Comparison of ENCODE assay signal across 20 mouse cellular contexts in genomic region chr1:33701244-33701643, GRCm38 (mm10). TPM values are rescaled to one million over a fixed set of nuclear protein-coding genes. Genes with fewer than 3 reads are reported as not detected.
A peak's percentile ranks its signal among the peaks of the same experiment; 100 is the strongest.
DNase-seq lines count a peak whose midpoint lies in the region; ATAC-seq and TF ChIP-seq lines count a peak whose summit lies in the region.
"Had no signal": no experiment of that assay in that cellular context is flagged by ENCODE, and none has a peak within 500 bp of the region (broad histone marks: within the 10 kb centered on the region; RNA-seq: fewer than 3 reads in every experiment).

No protein-coding gene starts in this region.

- ATAC-seq in forebrain, postnatal 0 days: peak; percentile 53
- ATAC-seq: intestine, embryonic 16.5 days had no signal

- H3K27me3 ChIP-seq in forebrain, postnatal 0 days (ENCODE audit: insufficient read depth, low read length): no peaks in the 10 kb centered on the region
- no peaks in the 10 kb centered on the region for H3K27me3 ChIP-seq in forebrain, embryonic 10.5 days (ENCODE audit: poor library complexity, severe bottlenecking)
- H3K27me3 ChIP-seq: embryonic facial prominence, embryonic 12.5 days; heart, embryonic 15.5 days had no signal

- no peaks in the 10 kb centered on the region for H3K9me3 ChIP-seq in forebrain, postnatal 0 days (ENCODE audit: low read length)
- no peaks in the 10 kb centered on the region for H3K9me3 ChIP-seq in forebrain, embryonic 10.5 days
- H3K9me3 ChIP-seq: embryonic facial prominence, embryonic 12.5 days; heart, embryonic 15.5 days had no signal

- WGBS in forebrain, postnatal 0 days: 43% methylated on average over 3 of the region's 3 CpGs
- WGBS in forebrain, embryonic 10.5 days: 94% methylated on average over 3 of the region's 3 CpGs

- H3K9ac ChIP-seq in forebrain, postnatal 0 days: no peak overlapping the region
- H3K9ac ChIP-seq: embryonic facial prominence, embryonic 12.5 days; heart, embryonic 15.5 days; hindbrain, embryonic 14.5 days had no signal

- TF ChIP-seq POLR2A in brain, embryonic 14.5 days (IDR thresholded peaks at IDR 0.05; ENCODE audit: borderline replicate concordance, extremely low read depth, insufficient read depth, insufficient read length, poor library complexity, severe bottlenecking): no peak

- no peak overlapping the region for H3K4me2 ChIP-seq in forebrain, postnatal 0 days (ENCODE audit: low read depth)
- H3K4me2 ChIP-seq: embryonic facial prominence, embryonic 12.5 days; heart, embryonic 11.5 days; heart, embryonic 15.5 days; hindbrain, embryonic 14.5 days had no signal

- no peaks in the 10 kb centered on the region for H3K4me1 ChIP-seq in forebrain, postnatal 0 days (ENCODE audit: insufficient read depth)
- H3K4me1 ChIP-seq in forebrain, embryonic 10.5 days: no peaks in the 10 kb centered on the region
- H3K4me1 ChIP-seq: embryonic facial prominence, embryonic 12.5 days; heart, embryonic 15.5 days had no signal

- no peak for TF ChIP-seq CTCF in forebrain, postnatal 0 days (IDR thresholded peaks at IDR 0.05; ENCODE audit: low read depth)
- TF ChIP-seq CTCF in layer of hippocampus, adult 2 months (conservative IDR thresholded peaks at IDR 0.05): no peak
- TF ChIP-seq CTCF in brain, embryonic 14.5 days (IDR thresholded peaks at IDR 0.05; ENCODE audit: borderline replicate concordance, extremely low read depth, insufficient read depth, insufficient read length): no peak

- no peak overlapping the region for H3K27ac ChIP-seq in forebrain, postnatal 0 days (ENCODE audit: low read depth, low read length)
- no peak overlapping the region for H3K27ac ChIP-seq in forebrain, embryonic 10.5 days
- H3K27ac ChIP-seq in layer of hippocampus, adult 2 months: no peak overlapping the region
- H3K27ac ChIP-seq: embryonic facial prominence, embryonic 12.5 days; heart, adult 2 months; heart, embryonic 15.5 days; hindbrain, embryonic 14.5 days had no signal

- no peak overlapping the region for H3K4me3 ChIP-seq in forebrain, postnatal 0 days (ENCODE audit: low read depth, low read length)
- no peak overlapping the region for H3K4me3 ChIP-seq in forebrain, embryonic 10.5 days
- H3K4me3 ChIP-seq in layer of hippocampus, adult 2 months: no peak overlapping the region
- H3K4me3 ChIP-seq: embryonic facial prominence, embryonic 12.5 days; heart, adult 2 months; heart, embryonic 15.5 days had no signal

- peak; percentile 58 for DNase-seq in forebrain, postnatal 0 days
- DNase-seq in forebrain, embryonic 10.5 days (ENCODE audit: extremely low spot score, low spot score): no peak
- peak; percentile 10 to 50 for DNase-seq in layer of hippocampus, adult 2 months (ENCODE audit: low spot score in 2 of 2)
- DNase-seq in layer of hippocampus, adult 8-10 months (ENCODE audit: low spot score in 2 of 2): no peak
- peak; percentile 68 for DNase-seq in brain, adult 2 months (ENCODE audit: low read depth, low spot score)
- peak; percentile 62 for DNase-seq in brain, embryonic 14.5 days (ENCODE audit: low read depth)
- DNase-seq in ovary, postnatal 14 days (ENCODE audit: low spot score): no peak
- DNase-seq: adrenal gland, adult 2 months; adrenal gland, postnatal 36 days; cerebellum, adult 11-12 months; cerebellum, adult 9-10 months; cerebellum, postnatal 25 days; gastrocnemius, postnatal 14 days; heart, adult 2 months; heart, postnatal 14 days had no signal

- H3K36me3 ChIP-seq in forebrain, postnatal 0 days (ENCODE audit: insufficient read depth): no peaks in the 10 kb centered on the region
- no peaks in the 10 kb centered on the region for H3K36me3 ChIP-seq in forebrain, embryonic 10.5 days (replicated peaks)
- H3K36me3 ChIP-seq: embryonic facial prominence, embryonic 12.5 days; heart, embryonic 15.5 days had no signal

RNA-seq across cellular contexts. Expression of gene Rab23, which starts 18.4 kb away (rescaled TPM):
- total RNA-seq in forebrain, postnatal 0 days (2014; rRNA removed): 9.0 and 13.8 TPM in 2 replicates
- polyA plus RNA-seq in forebrain, postnatal 0 days (2015; fragmentation: Nextera tagmentation; extraction: Ambion mirVana): 21.1 and 25.4 TPM in 2 replicates
- 31.1 and 34.8 TPM in 2 replicates for polyA plus RNA-seq in forebrain, embryonic 10.5 days (2016; fragmentation: Nextera tagmentation; extraction: Ambion mirVana)
- 10 to 100 TPM; 22.6 to 28.4 TPM for total RNA-seq in layer of hippocampus, adult 2 months (2021)
- total RNA-seq in layer of hippocampus, adult 8-10 months (2022): 10 to 100 TPM; 28.1 to 35.6 (median 33.3) TPM
- polyA plus RNA-seq in brain, embryonic 14.5 days (2012; rRNA removed): 17.1 and 19.8 TPM in 2 replicates

RNA-seq across cellular contexts. Expression of gene Prim2, which starts 31.6 kb away (rescaled TPM):
- 26.9 and 33.4 TPM in 2 replicates for total RNA-seq in forebrain, postnatal 0 days (2014; rRNA removed)
- 17.8 and 18.3 TPM in 2 replicates for polyA plus RNA-seq in forebrain, postnatal 0 days (2015; fragmentation: Nextera tagmentation; extraction: Ambion mirVana)
- 61.3 and 61.5 TPM in 2 replicates for polyA plus RNA-seq in forebrain, embryonic 10.5 days (2016; fragmentation: Nextera tagmentation; extraction: Ambion mirVana)
- 1 to 10 TPM; 5.5 to 5.8 TPM for total RNA-seq in layer of hippocampus, adult 2 months (2021)
- 1 to 10 TPM; 5.0 to 7.4 (median 6.9) TPM for total RNA-seq in layer of hippocampus, adult 8-10 months (2022)
- polyA plus RNA-seq in brain, embryonic 14.5 days (2012; rRNA removed): 22.4 and 26.5 TPM in 2 replicates

RNA-seq across cellular contexts. Expression of gene Bag2, which starts 56.4 kb away (rescaled TPM):
- 26.5 and 33.1 TPM in 2 replicates for total RNA-seq in forebrain, postnatal 0 days (2014; rRNA removed)
- polyA plus RNA-seq in forebrain, postnatal 0 days (2015; fragmentation: Nextera tagmentation; extraction: Ambion mirVana): 27.6 and 29.0 TPM in 2 replicates
- polyA plus RNA-seq in forebrain, embryonic 10.5 days (2016; fragmentation: Nextera tagmentation; extraction: Ambion mirVana): 51.8 and 52.3 TPM in 2 replicates
- total RNA-seq in layer of hippocampus, adult 2 months (2021): 10 to 100 TPM in 1 of 2 experiments, 1 to 10 TPM in 1; 9.8 to 10.1 TPM
- total RNA-seq in layer of hippocampus, adult 8-10 months (2022): 10 to 100 TPM in 2 of 4 experiments, 1 to 10 TPM in 2; 8.5 to 10.5 (median 9.5) TPM
- 15.5 and 18.5 TPM in 2 replicates for polyA plus RNA-seq in brain, embryonic 14.5 days (2012; rRNA removed)

Comparison
In these comparisons a context has a peak if more than half of its experiments do, and no peak if none do; other contexts are left out.
1. DNase-seq: peak in forebrain, postnatal 0 days (single experiment), layer of hippocampus, adult 2 months (2 of 2), brain, adult 2 months (single experiment) and brain, embryonic 14.5 days (single experiment); none in forebrain, embryonic 10.5 days (single experiment), layer of hippocampus, adult 8-10 months (0 of 2) and ovary, postnatal 14 days (single experiment).